8 mouse cellular contexts compared by ENCODE assay signal in the genomic region with DNA sequence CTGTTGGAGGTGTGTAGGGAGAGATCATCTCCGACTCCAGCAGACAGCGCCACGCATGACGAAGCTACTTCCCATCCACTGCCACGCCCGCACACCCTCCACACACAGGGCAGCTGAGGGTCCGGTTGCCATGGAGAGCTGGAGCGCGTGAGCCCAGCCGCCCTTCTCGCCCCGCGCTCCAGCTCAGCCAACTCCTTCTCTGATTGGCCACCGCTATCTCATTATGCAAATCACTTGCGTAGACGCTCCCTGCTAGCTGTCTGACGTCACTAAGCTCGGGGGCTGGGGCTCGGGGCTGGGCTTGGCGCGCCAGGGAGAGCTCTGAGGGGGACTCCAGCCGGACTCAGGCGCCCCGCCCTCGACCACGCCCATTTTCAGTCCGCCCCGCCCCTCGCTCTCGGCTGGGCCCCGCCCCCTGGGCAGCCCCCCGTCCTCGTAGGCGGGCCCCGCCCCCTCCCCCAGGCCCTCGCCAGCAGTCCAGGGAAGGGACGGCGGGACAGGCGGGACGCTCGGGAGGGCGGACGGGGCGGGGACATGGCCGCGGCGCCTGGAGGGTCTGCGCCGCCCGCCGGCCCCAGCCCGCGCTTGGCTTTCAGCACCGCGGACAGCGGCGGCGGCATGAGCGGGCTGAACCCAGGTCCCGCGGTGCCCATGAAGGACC. TPM values are rescaled to one million over a fixed set of nuclear protein-coding genes. Genes with fewer than 3 reads are reported as not detected.
DNase-seq lines count a peak whose midpoint lies in the region; ATAC-seq and TF ChIP-seq lines count a peak whose summit lies in the region.

A gene (plus strand): TSS at position 74 of the 661 bp plus-strand sequence.

- DNase-seq in Muller cell, postnatal 12 days (ENCODE audit: inconsistent ontology term) = peak; percentile 94
- DNase-seq in cerebellum, adult 9-10 months = peak; percentile 93
- DNase-seq in hindbrain, embryonic 10.5 days (ENCODE audit: low spot score) = peak; percentile 100
- peak; percentile 93 to 96 for DNase-seq in layer of hippocampus, postnatal 10 days (ENCODE audit: low spot score in 2 of 2)
- peak; percentile 96 for DNase-seq in lung, postnatal 0 days (ENCODE audit: low spot score)
- peak; percentile 73 for DNase-seq in ovary, postnatal 10 days (ENCODE audit: low spot score)
- DNase-seq in thymus, postnatal 0 days (ENCODE audit: low spot score) = peak; percentile 92

- H3K9ac ChIP-seq in lung, postnatal 0 days (replicated peaks; ENCODE audit: low read depth) = no peak within 1 kb of the TSS

- H3K4me2 ChIP-seq in lung, postnatal 0 days (replicated peaks; ENCODE audit: low read depth, low read length) = peak within 1 kb of the TSS; percentile 64

- TF ChIP-seq CTCF in lung, postnatal 0 days (IDR thresholded peaks at IDR 0.05) = no peak

- H3K4me3 ChIP-seq in hindbrain, embryonic 10.5 days = peak within 1 kb of the TSS; percentile 52
- H3K4me3 ChIP-seq in lung, postnatal 0 days (ENCODE audit: low read depth, low read length) = peak within 1 kb of the TSS; percentile 41

- H3K27me3 ChIP-seq in hindbrain, embryonic 10.5 days (ENCODE audit: insufficient read depth, poor library complexity, severe bottlenecking) = peaks cover 52% of the 10 kb centered on the region
- 0 out of 2 replicates have a peak, but pooled peaks cover 10% of the 10 kb centered on the region for H3K27me3 ChIP-seq in lung, postnatal 0 days (replicated peaks; ENCODE audit: insufficient read depth, low read length)

- peak within 1 kb of the TSS; percentile 77 for H3K27ac ChIP-seq in hindbrain, embryonic 10.5 days
- no peak within 1 kb of the TSS for H3K27ac ChIP-seq in lung, postnatal 0 days (ENCODE audit: low read length)

- H3K9me3 ChIP-seq in hindbrain, embryonic 10.5 days = no peaks in the 10 kb centered on the region
- no peaks in the 10 kb centered on the region for H3K9me3 ChIP-seq in lung, postnatal 0 days (ENCODE audit: low read length)

- H3K4me1 ChIP-seq in hindbrain, embryonic 10.5 days (replicated peaks) = peaks cover 18% of the 10 kb centered on the region
- H3K4me1 ChIP-seq in lung, postnatal 0 days (ENCODE audit: insufficient read depth, low read depth, low read length) = no peaks in the 10 kb centered on the region

- no peaks in the 10 kb centered on the region for H3K36me3 ChIP-seq in hindbrain, embryonic 10.5 days
- H3K36me3 ChIP-seq in lung, postnatal 0 days (ENCODE audit: insufficient read depth, low read length) = no peaks in the 10 kb centered on the region

- TF ChIP-seq EP300 in lung, postnatal 0 days (IDR thresholded peaks at IDR 0.05) = no peak

- WGBS in hindbrain, embryonic 10.5 days = under 1% methylated on average over 61 of the region's 61 CpGs
- WGBS in lung, postnatal 0 days = under 1% methylated on average over 37 of the region's 61 CpGs

- peak; percentile 97 for ATAC-seq in frontal cortex, adult (ENCODE audit: low TSS enrichment)
- ATAC-seq in lung, postnatal 0 days = peak; percentile 97

RNA-seq across cellular contexts. Expression of the gene that starts here (rescaled TPM):
- polyA plus RNA-seq in hindbrain, embryonic 10.5 days (2016; fragmentation: Nextera tagmentation; extraction: Ambion mirVana) = 3.6 and 9.4 TPM in 2 replicates
- total RNA-seq in layer of hippocampus, postnatal 10 days (2021) = 10 to 100 TPM; 36.2 to 36.4 TPM
- 0.16 and 0.25 TPM in 2 replicates for polyA plus RNA-seq in lung, postnatal 0 days (2015; fragmentation: Nextera tagmentation; extraction: Ambion mirVana)
- 0.08 TPM in 1 of 2 replicates, not detected in the other for polyA plus RNA-seq in thymus, postnatal 0 days (2015; fragmentation: Nextera tagmentation; extraction: Ambion mirVana)

Comparison
In these comparisons a context has a peak if more than half of its experiments do, and no peak if none do; other contexts are left out.
1. Peak in DNase-seq, ATAC-seq, H3K4me3 ChIP-seq and H3K4me2 ChIP-seq in lung, postnatal 0 days; RNA of the gene not detected or under 1 TPM.
2. Peak in DNase-seq in thymus, postnatal 0 days; RNA of the gene not detected or under 1 TPM.